Mouse (Mus musculus): ENCODE measurements at regions not wholly inside any gene's neighbourhood (a gene's known extent, or its start where the extent isn't known, plus 50 kb on each side); places are given as distances from the start of the nearest gene placed in this dataset.

- Histone ChIP-seq H3K4me3 (ENCODE audit: low read length) (no peak overlapping the region), H3K27ac (ENCODE audit: low read depth, low read length) (no peak overlapping the region), H3K9me3 (ENCODE audit: control insufficient read depth, low read length) (no peaks in the 10 kb centered on the region), H3K4me1 (ENCODE audit: control insufficient read depth, insufficient read depth, low read depth, low read length) (no peaks in the 10 kb centered on the region), H3K27me3 (replicated peaks; ENCODE audit: control insufficient read depth, insufficient read depth, low read length) (no peaks in the 10 kb centered on the region), H3K36me3 (ENCODE audit: control insufficient read depth, insufficient read depth, low read length) (no peaks in the 10 kb centered on the region), H3K4me2 (ENCODE audit: low read length) (no peak overlapping the region), H3K9ac (ENCODE audit: low read depth, low read length) (no peak overlapping the region)
- 70% methylated on average over 3 of the region's 3 CpGs for WGBS
- no peak for ATAC-seq
These were observed 90.0 kb upstream of the Irx4 start for GRCm38 (mm10) chr13:73170301-73170700.

DNA sequence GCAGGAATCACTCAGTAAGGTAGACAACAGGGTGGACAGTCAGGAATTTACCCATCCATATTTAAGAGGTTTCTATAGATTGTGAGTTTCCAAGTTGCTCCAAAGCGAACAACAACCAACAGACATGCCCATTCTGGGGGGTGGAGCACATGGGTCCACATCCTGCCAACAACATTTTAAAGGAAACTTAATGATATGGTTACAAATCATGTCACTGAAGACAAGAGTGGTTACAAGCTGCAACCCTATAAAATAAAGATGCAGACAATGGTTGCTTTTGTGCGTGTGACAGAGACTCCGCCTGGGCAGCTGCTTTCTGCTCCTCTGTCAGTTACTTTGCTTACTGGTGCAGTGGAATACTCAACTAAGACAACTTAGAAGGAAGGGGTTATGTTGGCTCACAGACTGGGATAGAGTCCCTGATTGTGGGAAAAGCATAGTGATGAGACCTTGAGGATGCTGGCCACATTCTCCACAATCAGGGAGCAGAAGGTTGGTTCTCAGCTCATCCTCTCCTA lies 52.3 kb upstream of the Irx4 start:
- WGBS, result 63% methylated on average over 3 of the region's 3 CpGs

More for the DNA sequence above, 52.3 kb upstream of the Irx4 start:
- no peaks in the 10 kb centered on the region for H3K27me3 ChIP-seq (replicated peaks; ENCODE audit: control insufficient read depth, insufficient read depth, low read length)
- no peak overlapping the region for H3K9ac ChIP-seq (ENCODE audit: low read depth, low read length)
- H3K9me3 ChIP-seq (ENCODE audit: control insufficient read depth, low read length), result peaks cover 5% of the 10 kb centered on the region; the same call in 1 of the 2 replicates
- H3K36me3 ChIP-seq (ENCODE audit: control insufficient read depth, insufficient read depth, low read length), result no peaks in the 10 kb centered on the region
- H3K4me1 ChIP-seq (ENCODE audit: control insufficient read depth, insufficient read depth, low read depth, low read length), result no peaks in the 10 kb centered on the region
- H3K4me3 ChIP-seq (ENCODE audit: low read length), result no peak overlapping the region
- H3K27ac ChIP-seq (ENCODE audit: low read depth, low read length), result no peak overlapping the region
- no peak overlapping the region for H3K4me2 ChIP-seq (ENCODE audit: low read length)
- ATAC-seq, result no peak

All from hindbrain, embryonic 16.5 days (tissue).